Mouse (Mus musculus) ES-Bruce4 (cell line): Measurements from ENCODE around the gene Fhdc1.

Experiments used
- CTCF ChIP-seq: IDR thresholded peaks from one replicate; pipeline ENCODE4 v1.8.1; 2011; ENCODE audit warnings: low read depth, low read length
- POLR2A ChIP-seq: IDR thresholded peaks from one replicate; pipeline ENCODE4 v1.8.1; 2011; ENCODE audit warnings: low read length; ENCODE audit not compliant: insufficient read depth

GRCm38 (mm10) chr3:84408756-84409473 is 71.3 kb downstream of the Fhdc1 start:
- TF ChIP-seq POLR2A: no peak
- no peak for TF ChIP-seq CTCF
